Mouse (Mus musculus) liver, postnatal 0 days (tissue): ENCODE results near the gene Sgpp2.

Experiments used
- CTCF ChIP-seq: sonication (generic); IDR thresholded peaks from 2 replicates; pipeline ENCODE4 v1.5.1; 2016; ENCODE audit warnings: antibody characterized with exemption, low read depth
- EP300 ChIP-seq: IDR thresholded peaks from 2 replicates; pipeline ENCODE4 v1.6.1; 2016; ENCODE audit warnings: antibody characterized with exemption, low read depth, mild to moderate bottlenecking

GRCm38 (mm10) chr1:78370121-78370520 lies 60.0 kb downstream of the Sgpp2 start:
- TF ChIP-seq CTCF (no peak), EP300 (no peak)
